Mouse (Mus musculus): Measurements from ENCODE around the gene Arf6.
"Not testable (repeated sequence)": the region's sequence is repeated elsewhere in the genome, so short reads cannot be mapped to it uniquely, and the experiment has no call there.

Arf6 gene

DNA sequence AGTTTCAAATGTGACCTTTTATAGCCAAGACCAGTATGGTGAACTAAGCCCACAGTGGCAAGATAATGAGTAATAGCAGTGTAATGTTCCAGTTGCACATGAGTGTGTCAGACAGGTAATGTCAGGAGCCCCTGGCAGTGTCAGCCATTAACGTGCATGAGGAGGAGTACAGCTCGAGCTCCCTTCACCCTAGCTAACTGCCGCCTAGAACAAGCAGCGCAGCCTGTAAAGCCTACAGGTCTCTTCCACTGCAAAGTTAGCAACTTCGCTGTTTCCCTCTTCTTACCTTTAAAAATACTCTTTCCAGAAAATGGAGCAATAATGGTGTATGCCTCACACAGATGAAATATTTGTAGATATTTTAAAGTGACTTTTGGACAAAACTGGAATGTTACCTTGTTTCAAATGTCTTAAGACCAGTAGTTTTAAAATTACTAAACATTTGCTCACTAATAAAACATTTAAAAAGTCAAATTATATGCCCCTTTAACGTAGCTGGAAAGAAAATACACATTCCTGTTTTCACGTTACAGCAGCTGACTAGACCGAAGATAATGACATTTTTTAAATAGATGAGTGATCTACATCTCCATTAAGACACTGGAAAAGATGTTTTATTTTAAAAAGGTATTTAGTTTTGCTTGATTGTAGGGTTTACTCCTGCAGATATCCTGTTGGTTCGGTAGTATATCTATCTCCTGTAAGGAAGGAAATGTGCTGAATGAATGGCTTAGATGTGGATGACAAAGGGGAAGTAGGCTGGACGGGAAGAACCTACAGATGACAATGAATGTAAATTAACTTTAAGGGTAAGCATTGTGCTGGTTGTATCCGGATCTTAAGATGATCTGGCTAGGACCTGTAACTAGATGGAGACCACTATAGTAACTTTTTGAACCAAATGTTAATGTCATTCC, 2.2 kb downstream of the Arf6 start:
- DNase-seq, result peak; percentile 38

DNA sequence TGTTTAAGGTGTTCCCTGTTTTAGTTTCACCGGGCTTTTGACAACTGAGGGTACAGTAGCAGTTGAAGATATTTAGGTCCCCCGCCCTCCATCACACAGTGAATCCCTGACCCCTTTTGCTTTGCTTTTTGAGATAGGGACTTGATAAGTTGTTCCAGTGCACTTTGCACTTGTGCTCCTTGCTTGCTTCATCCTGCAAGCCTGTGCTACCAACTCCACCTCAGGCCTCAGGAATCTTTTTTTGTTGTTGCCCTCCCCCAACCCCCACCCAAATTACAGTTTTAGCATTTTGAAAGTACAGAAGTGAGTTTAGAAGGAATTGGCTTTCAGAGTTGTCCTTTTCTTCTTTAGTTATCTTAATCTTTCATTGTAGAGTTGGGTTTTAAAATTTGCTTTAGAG, 4.2 kb downstream of the Arf6 start:
- DNase-seq, result no peak

DNA sequence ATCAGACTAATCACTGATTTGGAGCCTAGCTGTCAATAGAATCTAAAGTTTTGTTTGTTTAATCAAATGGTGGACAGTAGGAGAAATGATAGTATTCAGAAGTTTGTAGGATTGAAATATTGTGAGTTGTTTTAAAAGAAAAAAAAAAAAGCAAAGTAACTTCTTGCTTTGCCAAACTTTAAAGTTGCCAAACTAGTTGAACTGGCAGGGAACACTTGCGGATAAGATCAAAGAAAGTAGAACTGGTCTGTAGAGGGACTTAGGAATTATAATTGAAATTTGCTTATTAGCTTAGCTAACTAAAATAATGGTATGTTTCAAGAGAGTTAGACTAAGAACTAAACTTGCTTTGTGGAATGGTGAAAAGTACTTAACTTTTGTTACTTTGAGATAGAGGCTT, 5.2 kb downstream of the Arf6 start:
- no peak for DNase-seq

DNA sequence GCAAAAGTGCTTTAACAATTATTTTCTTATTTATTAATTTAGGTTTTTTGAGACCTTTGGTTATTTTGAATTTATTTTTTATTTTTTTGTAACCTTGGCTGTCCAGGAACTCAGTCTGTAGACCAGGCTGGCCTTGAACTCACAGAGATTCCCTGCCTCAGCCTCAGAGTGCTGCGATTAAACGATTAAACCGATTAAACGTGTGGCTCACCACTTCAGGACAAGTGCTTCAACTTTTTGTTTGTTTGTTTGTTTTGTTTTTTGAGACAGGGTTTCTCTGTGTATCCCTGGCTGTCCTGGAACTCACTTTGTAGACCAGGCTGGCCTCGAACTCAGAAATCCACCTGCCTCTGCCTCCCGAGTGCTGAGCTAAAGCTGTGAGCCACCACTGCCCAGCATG, 5.7 kb downstream of the Arf6 start:
- DNase-seq, result not testable (repeated sequence)

DNA sequence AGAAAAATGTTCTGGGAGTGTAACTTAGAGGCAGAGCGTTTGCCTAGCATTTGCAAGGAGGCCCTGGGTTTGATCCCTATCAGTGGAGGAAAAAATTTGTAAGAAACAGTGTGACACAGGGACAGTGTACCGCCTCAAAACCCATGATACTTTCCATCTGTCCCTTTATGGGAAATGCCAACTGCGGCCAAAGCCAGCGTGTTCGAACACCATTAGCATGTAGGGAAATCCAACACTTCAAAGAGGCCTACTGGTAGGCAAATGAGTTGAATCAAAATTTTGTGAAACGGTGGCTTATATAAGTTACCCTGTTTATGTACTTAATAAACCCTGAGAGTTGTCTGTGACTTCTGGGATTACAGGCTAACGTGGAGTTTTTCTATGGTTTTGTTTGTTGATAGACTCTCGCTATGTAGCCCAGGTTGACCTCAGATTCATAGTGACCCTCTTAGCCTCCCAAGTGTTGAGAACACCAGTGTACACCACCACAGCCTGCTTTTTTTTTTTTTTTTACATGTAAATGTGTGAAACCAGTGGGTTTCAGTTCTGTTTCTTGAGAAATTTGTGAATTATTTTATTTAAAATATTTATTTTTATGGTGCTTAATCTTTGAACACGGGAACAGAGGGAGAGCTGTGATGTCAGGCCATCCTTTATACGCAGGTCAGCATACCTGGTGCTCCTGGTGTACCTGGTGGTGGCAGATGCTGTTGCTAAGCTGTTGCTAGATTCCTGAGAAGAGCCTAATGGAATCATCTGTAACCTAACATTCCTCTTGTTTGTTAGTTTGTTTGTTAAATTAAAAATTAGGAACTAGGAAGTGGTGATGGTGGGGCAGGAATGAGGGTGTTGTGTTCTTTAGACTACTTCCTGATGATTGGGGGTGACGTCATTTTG, 6.9 kb downstream of the Arf6 start:
- no peak for DNase-seq

DNA sequence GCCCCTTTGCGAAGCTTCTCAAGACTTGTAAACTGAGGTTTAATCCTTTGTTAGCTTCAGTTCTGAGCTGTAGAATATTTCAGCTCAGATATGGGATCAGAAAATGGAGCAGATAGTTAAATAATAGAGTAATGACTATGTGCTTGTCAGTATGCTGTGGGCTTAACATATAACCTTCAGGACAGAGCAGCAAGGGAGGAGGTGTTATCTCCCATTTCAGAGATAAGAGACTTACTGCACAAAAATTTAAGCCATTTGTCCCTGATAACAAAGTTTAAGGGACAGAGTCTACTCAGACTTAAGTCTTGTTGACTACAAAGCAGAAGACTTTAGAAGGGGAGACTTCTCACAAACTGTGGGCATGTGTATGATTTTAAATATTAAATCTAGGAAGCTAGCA, 10.9 kb downstream of the Arf6 start:
- no peak for DNase-seq

DNA sequence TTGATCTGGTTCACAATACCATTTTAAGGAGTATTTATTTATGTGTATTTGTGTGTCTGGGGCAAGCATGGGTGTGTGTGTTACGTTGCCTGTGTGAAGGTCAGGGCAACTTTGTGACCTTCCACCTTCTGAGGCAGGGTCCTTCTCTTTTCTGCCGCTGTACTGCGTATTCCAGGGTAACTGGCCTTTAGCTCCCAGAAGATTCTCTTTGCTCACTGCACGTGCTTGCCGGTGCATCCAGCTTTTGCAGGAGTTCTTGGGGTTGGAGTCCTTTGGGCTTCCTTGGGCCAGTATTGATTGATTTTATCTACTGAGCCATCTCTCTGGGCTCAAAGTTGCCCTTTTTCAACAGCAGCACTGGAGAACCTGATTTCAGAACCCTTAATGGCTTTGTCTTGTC, 12.7 kb downstream of the Arf6 start:
- DNase-seq, result no peak

DNA sequence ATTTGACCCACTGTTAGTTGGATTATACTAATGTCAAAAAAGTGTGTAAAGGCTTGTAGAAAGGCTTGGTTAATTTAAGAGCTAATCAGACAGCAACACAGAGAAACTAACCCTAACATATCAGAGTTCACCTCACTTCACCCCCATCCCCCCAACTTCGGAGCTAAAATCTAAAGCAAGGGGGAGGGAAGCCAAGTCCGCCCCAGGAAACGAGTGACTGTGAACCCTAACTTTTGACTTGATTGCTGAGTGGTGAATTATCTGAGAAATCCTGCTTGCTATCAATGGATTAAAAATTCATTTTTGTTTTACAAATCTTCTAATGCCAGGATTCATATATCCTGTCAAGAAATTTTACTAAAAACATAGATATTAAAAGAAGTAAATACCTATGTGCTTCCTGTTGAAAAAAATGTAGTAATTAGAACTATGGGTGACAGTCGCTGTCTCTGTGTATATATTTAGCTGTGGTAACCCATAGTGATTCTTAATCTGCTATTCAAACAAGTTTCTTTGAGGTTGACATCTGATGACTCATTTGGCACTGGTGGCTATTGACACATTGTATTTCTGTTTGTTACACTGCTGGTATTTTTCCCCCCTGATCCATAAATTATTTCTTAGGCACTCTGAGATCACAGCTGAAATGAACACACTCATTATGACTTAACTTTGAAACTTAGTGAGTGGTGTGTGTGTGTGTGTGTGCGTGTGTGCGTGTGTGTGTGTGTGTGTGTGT, 13.8 kb downstream of the Arf6 start:
- no peak for DNase-seq

DNA sequence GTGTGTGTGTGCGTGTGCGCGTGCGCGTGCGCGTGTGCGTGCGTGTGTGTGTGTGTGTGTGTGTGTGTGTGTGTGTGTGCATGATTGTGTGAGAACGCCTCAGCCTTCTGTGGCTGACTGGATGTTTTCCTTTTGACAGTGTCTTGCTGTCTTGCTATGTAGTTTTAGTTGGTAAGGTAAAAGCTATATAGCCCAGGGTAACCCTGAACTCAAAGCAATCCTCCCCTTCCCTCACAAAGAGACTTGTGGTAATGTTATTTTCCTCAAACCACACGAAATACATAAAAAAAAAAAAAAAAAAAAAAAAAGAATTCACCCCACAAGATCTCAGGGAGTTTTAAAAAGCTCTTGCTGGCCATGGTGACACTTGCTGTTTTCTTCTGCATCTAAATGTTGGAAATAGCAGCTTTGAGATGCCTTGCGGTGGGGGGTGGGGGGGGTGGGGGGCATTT, 14.4 kb downstream of the Arf6 start:
- not testable (repeated sequence) for DNase-seq

DNA sequence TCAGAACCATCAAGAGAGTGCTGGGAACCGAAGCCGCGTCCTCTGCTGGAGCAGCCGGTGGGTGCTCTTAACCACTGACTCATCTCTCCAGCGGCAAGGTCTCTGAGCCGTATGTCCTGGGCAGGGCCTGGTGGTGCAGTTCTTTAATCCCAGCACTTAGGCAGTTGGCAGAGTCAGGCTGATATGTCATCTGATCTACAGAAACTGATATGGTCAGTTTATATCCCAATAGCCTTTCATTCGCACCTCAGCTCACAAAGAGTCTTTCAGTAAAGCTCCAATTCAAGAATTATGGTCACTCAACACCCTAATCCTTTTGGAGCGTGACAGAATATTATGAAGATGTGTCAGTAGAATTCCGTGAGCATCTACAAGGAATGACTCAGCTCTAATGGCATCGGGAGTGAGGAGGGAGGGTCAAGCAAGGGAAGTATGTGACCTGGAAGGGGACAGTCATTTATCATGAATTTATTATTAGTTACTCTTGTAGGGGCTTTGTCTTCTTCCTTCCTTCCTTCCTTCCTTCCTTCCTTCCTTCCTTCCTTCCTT, 16.4 kb downstream of the Arf6 start:
- DNase-seq, result no peak

DNA sequence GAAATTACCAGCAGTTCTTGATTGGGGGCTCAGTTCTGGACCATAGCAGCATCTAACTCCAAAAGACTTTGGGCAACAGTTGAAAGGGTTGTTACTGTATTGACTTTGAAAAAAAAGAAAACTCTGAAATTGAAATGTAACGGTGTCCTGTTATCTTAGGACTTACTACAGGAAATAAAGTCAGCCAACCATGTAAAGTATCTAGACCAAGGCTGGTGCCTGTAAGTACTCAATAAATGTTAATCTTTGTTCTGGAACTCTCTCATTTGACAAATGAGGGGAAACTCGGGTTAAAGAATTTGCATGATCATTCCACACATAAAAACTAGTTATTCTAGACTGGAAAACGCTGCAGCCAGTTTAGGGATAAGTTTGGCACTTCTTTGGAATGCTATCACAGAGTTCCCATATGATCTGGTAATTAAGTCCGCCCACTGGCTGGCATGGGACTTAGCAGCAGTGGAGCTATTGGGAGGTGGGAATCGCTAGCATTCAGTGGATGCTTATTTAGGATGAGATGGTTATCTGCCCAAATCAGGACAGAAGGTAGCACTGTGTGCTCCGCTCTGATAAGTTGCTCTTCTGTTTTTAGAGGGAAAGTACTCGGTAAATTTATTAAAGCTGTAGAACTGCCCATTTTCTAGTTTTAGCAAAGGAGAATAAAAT, 17.5 kb downstream of the Arf6 start:
- no peak for DNase-seq

DNA sequence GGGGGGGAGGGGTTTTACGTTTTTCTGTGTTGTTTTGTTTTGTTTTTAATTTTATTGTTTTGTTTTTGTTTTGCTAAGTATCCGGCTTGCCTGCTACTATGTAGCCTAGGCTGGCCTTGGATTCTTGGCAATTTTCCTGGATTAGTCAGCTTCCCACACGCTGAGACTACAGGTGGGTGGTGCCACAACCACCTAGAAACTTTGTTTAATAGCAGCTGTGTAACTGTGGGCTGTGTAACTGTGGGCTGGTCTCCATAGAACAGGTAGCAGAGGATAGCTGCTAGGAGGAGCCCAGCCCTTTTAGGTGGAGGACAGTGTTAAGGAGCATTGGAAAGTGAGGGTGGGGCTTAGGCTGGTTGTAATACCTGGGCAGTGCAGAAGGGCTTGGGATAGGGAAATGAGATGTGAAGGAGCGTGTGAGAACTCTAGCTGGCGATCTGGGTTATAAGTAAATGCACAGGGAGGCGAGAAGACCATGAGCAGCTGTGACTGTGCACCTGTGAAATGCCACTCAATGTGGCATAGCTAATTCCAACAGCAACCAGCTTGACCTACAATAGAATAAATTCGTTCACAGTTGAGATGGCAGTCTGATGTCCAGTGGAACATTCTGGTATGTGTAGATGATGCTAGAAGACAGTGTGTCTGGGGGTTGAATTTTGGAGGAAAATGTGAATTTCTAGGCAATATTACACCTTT, 18.2 kb downstream of the Arf6 start:
- no peak for DNase-seq

DNA sequence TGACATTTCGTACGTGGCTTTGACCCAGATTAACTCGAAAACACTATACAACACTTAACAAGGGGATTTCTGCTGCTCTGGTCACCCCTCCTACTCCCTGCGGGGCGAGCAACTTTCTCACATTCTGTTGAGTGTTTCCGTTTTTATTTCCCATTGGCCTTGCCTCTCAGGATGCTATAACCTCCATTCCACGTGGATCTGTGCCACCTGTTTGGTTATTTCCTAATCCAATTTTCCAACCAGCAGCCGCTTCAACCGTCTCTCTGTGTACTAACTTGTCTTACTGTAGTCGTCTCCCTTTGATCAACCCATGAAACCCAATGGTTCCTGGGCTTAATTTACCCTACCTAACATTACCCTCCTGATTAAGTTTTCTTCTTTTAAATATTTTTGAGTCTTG, 21.1 kb downstream of the Arf6 start:
- DNase-seq, result no peak

DNA sequence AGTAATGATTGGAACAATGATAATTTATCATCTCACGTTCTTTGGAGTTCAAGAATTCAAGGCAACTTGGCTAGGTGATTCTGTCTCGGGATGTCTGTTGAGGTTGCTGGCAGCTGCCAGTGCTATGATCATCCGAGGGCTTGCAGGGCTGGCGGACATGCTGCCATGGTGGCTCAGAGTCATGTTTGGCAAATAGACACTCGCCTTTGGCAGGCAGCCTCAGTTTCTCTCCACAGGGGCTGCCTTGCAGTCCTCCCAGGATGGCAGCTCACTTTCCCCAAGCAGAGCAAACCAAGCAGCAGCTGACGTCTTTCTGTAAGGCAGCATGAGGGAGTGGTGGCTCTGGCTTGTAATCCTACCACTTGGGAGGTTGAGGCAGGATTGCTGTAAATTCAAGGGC, 22.5 kb downstream of the Arf6 start:
- no peak for DNase-seq

DNA sequence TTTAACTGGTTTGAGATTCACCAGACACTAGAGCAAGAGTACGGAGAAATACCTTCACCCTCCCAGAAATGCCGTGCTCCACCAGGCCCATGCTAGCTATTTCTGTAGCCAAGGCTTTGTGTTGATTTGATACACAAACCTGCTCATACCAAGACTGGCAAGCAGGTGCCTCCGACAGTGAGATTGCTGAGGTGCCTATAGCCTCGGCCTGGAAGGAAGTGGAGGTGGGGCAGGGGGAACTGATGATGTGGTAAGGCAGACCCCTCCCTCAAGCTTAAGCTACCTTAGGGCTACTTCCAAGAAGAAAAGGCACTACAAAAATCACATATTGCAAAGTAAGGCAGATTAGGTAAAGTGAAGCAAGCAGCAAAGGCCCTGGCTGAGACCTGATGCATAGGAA, 28.4 kb downstream of the Arf6 start:
- DNase-seq, result no peak

DNA sequence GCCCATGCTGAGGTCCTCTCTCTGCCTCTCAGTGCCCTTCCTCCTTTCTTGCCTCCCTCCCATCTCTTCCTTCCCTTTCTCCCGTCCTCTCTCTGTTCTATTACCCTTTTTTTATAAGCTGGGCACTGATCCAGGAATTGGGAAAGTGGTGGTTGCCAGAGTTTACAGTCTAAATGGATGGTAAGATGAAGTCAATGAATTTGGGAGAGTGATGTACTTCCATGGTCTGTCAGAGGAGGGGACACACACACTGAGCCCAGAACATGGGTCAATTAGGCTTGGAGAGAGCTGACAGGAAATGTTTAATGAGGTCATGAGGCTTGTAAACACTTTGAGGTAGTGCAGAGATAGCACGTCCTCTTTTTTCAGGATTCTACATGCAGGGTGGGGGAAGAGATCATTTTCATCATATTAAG, 28.9 kb downstream of the Arf6 start:
- no peak for DNase-seq

DNA sequence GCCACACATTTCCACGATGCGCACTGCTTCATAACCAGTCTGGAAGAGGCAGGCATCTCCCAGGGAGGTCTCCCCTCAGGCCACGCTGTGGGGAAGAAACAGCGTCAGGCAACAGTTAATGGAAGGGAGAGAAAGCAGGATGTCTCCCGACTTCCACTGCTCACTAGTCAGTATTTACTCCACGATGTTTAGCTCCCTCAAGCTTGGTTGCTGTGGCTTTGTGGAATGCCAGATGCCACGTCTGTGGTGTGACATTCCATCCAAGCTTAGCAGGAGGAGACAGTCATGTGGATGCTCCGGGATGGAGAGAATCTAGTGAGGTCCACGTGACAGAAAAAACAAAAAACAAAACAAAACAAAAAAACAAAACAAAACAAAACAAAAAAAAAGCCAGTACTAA, 30.1 kb downstream of the Arf6 start:
- no peak for DNase-seq

DNA sequence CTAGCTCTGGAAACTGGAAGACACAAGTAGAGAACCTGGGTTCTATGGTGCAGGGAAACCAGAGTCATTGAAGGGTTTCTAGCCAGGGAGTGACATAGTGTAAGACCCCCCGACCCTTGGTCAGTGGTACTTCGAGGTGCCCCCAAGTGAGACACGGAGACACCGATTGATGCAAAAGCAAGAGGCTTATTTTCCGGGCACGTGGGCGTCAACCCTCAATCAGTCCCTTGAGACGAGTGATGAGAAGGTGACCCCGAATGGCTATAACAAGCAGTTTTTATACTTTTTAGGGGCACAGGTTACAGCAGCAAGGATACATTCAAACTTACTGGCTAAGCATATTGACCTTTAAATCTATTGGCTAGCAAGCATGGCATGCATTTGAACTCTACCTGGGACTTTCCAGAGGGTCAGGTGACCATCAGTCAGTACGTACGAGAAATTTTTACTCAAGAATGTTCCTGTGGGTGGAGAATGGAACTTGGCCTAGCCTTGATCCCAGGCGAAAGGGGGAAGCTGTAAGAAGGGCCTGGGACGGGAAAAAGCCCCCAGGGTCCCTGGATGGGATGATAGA, 30.7 kb downstream of the Arf6 start:
- DNase-seq, result no peak

DNA sequence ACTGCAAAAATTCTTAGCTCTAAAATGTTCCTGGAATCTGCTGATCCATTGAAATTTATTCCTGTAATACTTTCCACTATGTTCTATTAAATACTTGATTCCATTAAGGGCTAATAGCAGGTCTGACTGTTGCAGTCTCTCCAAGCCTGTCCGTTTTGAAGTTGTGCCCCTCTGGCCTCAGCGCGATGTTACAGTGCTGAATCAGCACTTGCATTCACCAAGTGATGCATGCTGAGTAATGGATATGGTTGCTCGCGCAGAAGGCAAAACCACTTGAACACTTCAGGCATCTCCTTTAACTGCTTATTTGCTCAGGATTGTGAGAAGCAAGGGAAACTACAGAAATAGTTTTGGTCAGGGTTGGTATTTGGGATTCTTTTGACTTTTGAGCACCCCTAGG, 38.8 kb downstream of the Arf6 start:
- DNase-seq, result no peak

DNA sequence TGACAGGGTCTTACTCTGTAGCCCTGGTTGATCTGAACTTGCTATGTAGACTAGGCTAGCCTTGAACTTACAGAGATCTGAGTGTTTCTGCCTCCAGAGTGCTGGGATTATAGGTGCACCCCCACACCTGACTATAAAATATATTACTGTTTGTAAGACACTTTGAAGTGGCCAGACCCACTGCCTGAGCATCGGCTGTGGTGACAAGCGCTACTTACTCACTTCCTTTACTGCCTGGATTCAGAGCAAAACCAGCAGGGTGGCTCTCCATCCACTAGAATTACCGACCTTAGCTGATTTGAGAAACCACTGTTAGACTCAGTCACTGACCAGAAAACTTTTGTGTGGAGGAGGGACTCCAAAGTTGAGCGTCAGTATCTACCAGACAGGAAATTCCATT, 40.0 kb downstream of the Arf6 start:
- no peak for DNase-seq

DNA sequence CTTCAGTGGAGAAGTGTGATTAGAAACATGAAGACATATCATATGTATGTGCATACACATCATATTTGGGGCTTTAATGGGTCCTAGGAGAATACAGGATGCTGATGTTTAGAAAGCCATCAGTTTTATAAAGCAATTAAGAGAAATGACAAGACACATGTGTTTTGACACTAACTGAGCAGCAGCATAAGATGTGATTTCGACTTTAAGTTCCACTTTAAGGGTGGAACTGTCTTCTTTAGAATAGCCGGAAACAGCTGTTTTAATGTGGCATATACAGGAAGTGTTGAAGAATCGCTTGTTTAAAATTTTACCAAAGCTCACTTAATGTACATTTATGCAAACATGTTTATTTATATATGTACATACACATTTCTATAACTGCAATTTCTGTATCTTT, 41.4 kb downstream of the Arf6 start:
- DNase-seq, result no peak

All from thymus, postnatal 14 days (tissue).